Mouse (Mus musculus): Measurements from ENCODE around the gene Ddc.

- no peak for TF ChIP-seq CTCF (IDR thresholded peaks at IDR 0.05; ENCODE audit: control insufficient read depth, insufficient read depth, insufficient replicate concordance, low read depth, low read length)
- TF ChIP-seq POLR2A (IDR thresholded peaks at IDR 0.05; ENCODE audit: control insufficient read depth, low read depth, low read length): no peak
These were observed 26.0 kb upstream of the Ddc start for GRCm38 (mm10) chr11:11923900-11924299.
